Mouse (Mus musculus): ENCODE results near the gene Ptpn18. TPM values are rescaled to one million over a fixed set of nuclear protein-coding genes. Genes with fewer than 3 reads are reported as not detected.
"Not testable (repeated sequence)": the region's sequence is repeated elsewhere in the genome, so short reads cannot be mapped to it uniquely, and the experiment has no call there.

The Ptpn18 gene
- polyA plus RNA-seq, 1 experiment from 2014 or later: 4.0 TPM

- H3K27me3 ChIP-seq (ENCODE audit: control insufficient read depth, insufficient read depth, low read length): no peaks in the 10 kb centered on the region
- peak overlapping the region; percentile 89 for H3K27ac ChIP-seq (replicated peaks; ENCODE audit: low read depth, low read length)
- H3K9me3 ChIP-seq (ENCODE audit: control insufficient read depth, low read length): peaks cover 15% of the 10 kb centered on the region
- 0 out of 2 replicates have a peak, but pooled peaks cover 2% of the 10 kb centered on the region for H3K36me3 ChIP-seq (ENCODE audit: control insufficient read depth, insufficient read depth, low read length)
- peaks cover 13% of the 10 kb centered on the region for H3K4me1 ChIP-seq (ENCODE audit: control insufficient read depth, insufficient read depth, low read length)
- peak overlapping the region; percentile 75 for H3K4me2 ChIP-seq (ENCODE audit: low read length)
- peak; percentile 95 for DNase-seq
- peak overlapping the region; percentile 66 for H3K9ac ChIP-seq (replicated peaks; ENCODE audit: low read length)
- ATAC-seq (ENCODE audit: low FRiP score, low TSS enrichment): peak; percentile 44
- peak overlapping the region; percentile 54 for H3K4me3 ChIP-seq (replicated peaks; ENCODE audit: low read depth, low read length)
- under 1% methylated on average over 30 of the region's 30 CpGs for WGBS
These were observed 24.9 kb upstream of the Ptpn18 start for GRCm38 (mm10) chr1:34434660-34435160.

DNA sequence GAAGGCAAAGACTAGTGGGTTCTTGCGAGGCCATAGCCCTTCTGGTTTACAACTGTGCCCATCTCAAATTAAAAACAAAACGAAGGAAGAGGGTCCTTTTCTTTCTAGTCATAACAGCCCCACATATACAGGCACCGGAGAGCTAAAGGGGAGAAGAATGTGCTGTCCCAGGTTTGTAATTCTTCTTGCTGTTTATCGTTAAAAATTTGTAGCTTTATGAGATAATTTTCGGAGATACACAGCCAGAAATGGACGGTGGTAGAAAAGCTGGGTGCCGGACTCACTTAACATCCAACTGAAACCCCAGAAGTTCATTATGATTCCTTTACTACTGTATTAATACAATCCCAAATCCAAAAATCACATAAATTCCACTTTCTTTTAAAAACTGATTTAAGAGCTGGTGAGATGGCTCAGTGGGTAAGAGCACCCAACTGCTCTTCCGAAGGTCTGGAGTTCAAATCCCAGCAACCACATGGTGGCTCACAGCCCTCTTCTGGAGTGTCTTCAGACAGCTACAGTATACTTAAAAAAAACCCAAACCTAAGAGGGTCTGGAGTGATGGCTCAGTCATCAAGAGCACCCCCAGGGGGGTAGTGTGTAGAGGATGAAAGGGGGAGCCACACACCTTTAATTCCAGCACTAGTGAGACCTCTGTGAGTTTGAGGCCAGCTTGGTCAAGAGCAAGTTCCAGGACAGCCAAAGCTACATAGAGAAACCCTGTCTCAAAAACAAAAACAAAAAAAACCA, 24.0 kb upstream of the Ptpn18 start:
- ATAC-seq (ENCODE audit: low FRiP score, low TSS enrichment): no peak
- peak; percentile 13 for DNase-seq
- WGBS: 30% methylated on average over 8 of the region's 8 CpGs

DNA sequence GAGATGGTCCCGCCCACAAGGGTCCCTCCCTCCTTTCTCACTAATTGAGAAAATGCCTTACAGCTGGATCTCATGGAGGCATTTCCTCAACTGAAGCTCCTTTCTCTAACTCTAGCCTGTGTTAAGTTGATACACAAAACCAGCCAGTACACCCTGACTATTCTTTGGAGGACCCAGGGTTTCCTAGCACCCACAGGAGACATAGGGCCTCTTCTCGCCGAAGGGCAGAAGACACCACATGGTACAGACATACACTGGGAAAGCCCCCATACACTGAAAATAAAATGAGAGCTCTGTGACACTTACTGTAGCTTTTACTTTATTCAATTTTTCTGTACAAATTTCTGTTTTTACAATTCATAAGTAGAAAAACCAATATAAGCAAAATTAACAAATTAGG, 23.2 kb upstream of the Ptpn18 start:
- WGBS: 89% methylated on average over 3 of the region's 3 CpGs
- 0 out of 2 replicates have a peak, but pooled peaks cover 2% of the 10 kb centered on the region for H3K36me3 ChIP-seq (ENCODE audit: control insufficient read depth, insufficient read depth, low read length)
- ATAC-seq (ENCODE audit: low FRiP score, low TSS enrichment): no peak

More for the DNA sequence above, 24.0 kb upstream of the Ptpn18 start:
- H3K4me2 ChIP-seq (ENCODE audit: low read length): peak overlapping the region; percentile 75
- peak overlapping the region; percentile 66 for H3K9ac ChIP-seq (replicated peaks; ENCODE audit: low read length)
- peaks cover 17% of the 10 kb centered on the region for H3K4me1 ChIP-seq (ENCODE audit: control insufficient read depth, insufficient read depth, low read length)
- H3K27me3 ChIP-seq (ENCODE audit: control insufficient read depth, insufficient read depth, low read length): no peaks in the 10 kb centered on the region
- peak overlapping the region; percentile 54 for H3K4me3 ChIP-seq (replicated peaks; ENCODE audit: low read depth, low read length)
- peak overlapping the region; percentile 89 for H3K27ac ChIP-seq (replicated peaks; ENCODE audit: low read depth, low read length)
- 0 out of 2 replicates have a peak, but pooled peaks cover 2% of the 10 kb centered on the region for H3K36me3 ChIP-seq (ENCODE audit: control insufficient read depth, insufficient read depth, low read length)
- peaks cover 9% of the 10 kb centered on the region for H3K9me3 ChIP-seq (ENCODE audit: control insufficient read depth, low read length)

DNA sequence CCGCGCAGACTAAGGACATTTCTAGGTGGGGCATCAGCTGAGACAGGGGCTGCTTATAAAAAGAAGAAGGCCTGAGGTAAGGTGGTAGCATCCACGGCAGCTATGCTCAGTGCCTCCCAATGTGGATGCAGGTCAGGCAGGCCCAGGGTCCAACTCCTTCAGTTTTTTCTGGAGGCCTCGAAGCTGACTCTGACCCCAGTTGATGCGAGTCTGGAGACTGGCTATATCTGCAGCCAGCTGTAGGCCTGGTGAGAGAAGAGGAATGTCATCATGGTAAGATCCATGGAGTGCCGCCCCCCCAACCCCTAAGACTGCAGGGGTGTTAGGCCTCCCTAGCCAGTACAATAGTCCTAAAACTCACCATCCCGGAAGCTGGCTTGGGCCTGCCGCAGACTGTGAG, 22.2 kb upstream of the Ptpn18 start:
- H3K4me2 ChIP-seq (ENCODE audit: low read length); H3K9ac ChIP-seq (replicated peaks; ENCODE audit: low read length); ATAC-seq (ENCODE audit: low FRiP score, low TSS enrichment); DNase-seq; H3K9me3 ChIP-seq (ENCODE audit: control insufficient read depth, low read length); H3K27ac ChIP-seq (replicated peaks; ENCODE audit: low read depth, low read length); H3K36me3 ChIP-seq (ENCODE audit: control insufficient read depth, insufficient read depth, low read length); H3K27me3 ChIP-seq (ENCODE audit: control insufficient read depth, insufficient read depth, low read length); H3K4me3 ChIP-seq (replicated peaks; ENCODE audit: low read depth, low read length): not testable (repeated sequence)
- peaks cover 16% of the 10 kb centered on the region for H3K4me1 ChIP-seq (ENCODE audit: control insufficient read depth, insufficient read depth, low read length)
- 95% methylated on average over 8 of the region's 8 CpGs for WGBS

More for the DNA sequence above, 23.2 kb upstream of the Ptpn18 start:
- H3K4me1 ChIP-seq (ENCODE audit: control insufficient read depth, insufficient read depth, low read length): peaks cover 20% of the 10 kb centered on the region
- no peaks in the 10 kb centered on the region for H3K27me3 ChIP-seq (ENCODE audit: control insufficient read depth, insufficient read depth, low read length)
- H3K27ac ChIP-seq (replicated peaks; ENCODE audit: low read depth, low read length): no peak overlapping the region
- H3K4me3 ChIP-seq (replicated peaks; ENCODE audit: low read depth, low read length): no peak overlapping the region
- H3K4me2 ChIP-seq (ENCODE audit: low read length): no peak overlapping the region
- DNase-seq: no peak
- H3K9me3 ChIP-seq (ENCODE audit: control insufficient read depth, low read length): peaks cover 2% of the 10 kb centered on the region
- no peak overlapping the region for H3K9ac ChIP-seq (replicated peaks; ENCODE audit: low read length)

DNA sequence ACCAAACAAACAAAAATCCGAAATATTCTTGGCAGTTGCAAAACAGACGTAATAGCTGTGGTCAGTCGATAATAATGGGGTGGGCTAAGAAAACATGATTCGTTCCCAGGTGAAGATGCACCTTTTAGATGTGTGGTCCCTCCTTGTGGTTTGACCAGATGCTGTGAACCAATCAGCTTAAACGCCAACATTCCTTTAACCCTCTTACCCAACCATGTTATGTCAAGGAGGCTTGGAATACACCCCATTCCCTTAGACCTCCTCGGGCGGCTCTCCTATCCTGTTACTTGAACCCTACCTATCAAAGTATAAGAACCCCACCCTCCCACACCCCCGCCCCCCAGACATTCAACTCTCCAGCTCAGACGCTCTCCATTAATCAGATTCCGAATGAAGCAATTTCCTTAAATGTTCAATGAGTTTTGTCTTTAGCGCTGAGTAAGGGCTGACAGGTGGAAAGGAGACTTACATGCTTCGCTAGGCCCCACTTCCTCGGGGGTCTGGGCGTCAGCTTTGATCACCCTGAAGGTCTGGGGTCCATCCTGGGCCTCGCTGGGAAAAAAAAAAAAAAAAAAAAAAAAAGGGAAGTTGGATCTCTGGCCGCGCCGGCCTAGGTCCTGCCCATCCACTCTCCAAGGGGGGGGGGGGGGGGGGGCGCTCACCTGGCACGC, 21.0 kb upstream of the Ptpn18 start:
- 38% methylated on average over 18 of the region's 20 CpGs for WGBS
- H3K27me3 ChIP-seq (ENCODE audit: control insufficient read depth, insufficient read depth, low read length): no peaks in the 10 kb centered on the region
- H3K9me3 ChIP-seq (ENCODE audit: control insufficient read depth, low read length): no peaks in the 10 kb centered on the region
- no peak overlapping the region for H3K27ac ChIP-seq (replicated peaks; ENCODE audit: low read depth, low read length)
- H3K4me3 ChIP-seq (replicated peaks; ENCODE audit: low read depth, low read length): peak overlapping the region; percentile 78
- peaks cover 12% of the 10 kb centered on the region for H3K36me3 ChIP-seq (ENCODE audit: control insufficient read depth, insufficient read depth, low read length)
- peak overlapping the region; percentile 44; the same call in 1 of the 2 replicates for H3K9ac ChIP-seq (replicated peaks; ENCODE audit: low read length)
- no peak for DNase-seq
- H3K4me1 ChIP-seq (ENCODE audit: control insufficient read depth, insufficient read depth, low read length): peaks cover 13% of the 10 kb centered on the region
- no peak for ATAC-seq (ENCODE audit: low FRiP score, low TSS enrichment)
- peak overlapping the region; percentile 67 for H3K4me2 ChIP-seq (ENCODE audit: low read length)

GRCm38 (mm10) chr1:34439215-34439960, 20.2 kb upstream of the Ptpn18 start, which contains the start of the genes Ccdc115 and Imp4:
TSS of gene Ccdc115 (minus strand) at chr1:34439672.
TSS of gene Imp4 (plus strand) at chr1:34439851.
- peak; percentile 96 for ATAC-seq (ENCODE audit: low FRiP score, low TSS enrichment)
- H3K4me3 ChIP-seq (replicated peaks; ENCODE audit: low read depth, low read length): peak within 1 kb of the TSS; percentile 78
- H3K9me3 ChIP-seq (ENCODE audit: control insufficient read depth, low read length): no peaks in the 10 kb centered on the region
- H3K4me1 ChIP-seq (ENCODE audit: control insufficient read depth, insufficient read depth, low read length): peaks cover 13% of the 10 kb centered on the region; the same call in 1 of the 2 replicates
- H3K36me3 ChIP-seq (ENCODE audit: control insufficient read depth, insufficient read depth, low read length): peaks cover 20% of the 10 kb centered on the region
- peak within 1 kb of the TSS; percentile 58 for H3K9ac ChIP-seq (replicated peaks; ENCODE audit: low read length)
- DNase-seq: peak; percentile 100
- peak within 1 kb of the TSS; percentile 75 for H3K4me2 ChIP-seq (ENCODE audit: low read length)
- WGBS: under 1% methylated on average over 48 of the region's 48 CpGs
- no peaks in the 10 kb centered on the region for H3K27me3 ChIP-seq (ENCODE audit: control insufficient read depth, insufficient read depth, low read length)
- H3K27ac ChIP-seq (replicated peaks; ENCODE audit: low read depth, low read length): peak within 1 kb of the TSS; percentile 66

DNA sequence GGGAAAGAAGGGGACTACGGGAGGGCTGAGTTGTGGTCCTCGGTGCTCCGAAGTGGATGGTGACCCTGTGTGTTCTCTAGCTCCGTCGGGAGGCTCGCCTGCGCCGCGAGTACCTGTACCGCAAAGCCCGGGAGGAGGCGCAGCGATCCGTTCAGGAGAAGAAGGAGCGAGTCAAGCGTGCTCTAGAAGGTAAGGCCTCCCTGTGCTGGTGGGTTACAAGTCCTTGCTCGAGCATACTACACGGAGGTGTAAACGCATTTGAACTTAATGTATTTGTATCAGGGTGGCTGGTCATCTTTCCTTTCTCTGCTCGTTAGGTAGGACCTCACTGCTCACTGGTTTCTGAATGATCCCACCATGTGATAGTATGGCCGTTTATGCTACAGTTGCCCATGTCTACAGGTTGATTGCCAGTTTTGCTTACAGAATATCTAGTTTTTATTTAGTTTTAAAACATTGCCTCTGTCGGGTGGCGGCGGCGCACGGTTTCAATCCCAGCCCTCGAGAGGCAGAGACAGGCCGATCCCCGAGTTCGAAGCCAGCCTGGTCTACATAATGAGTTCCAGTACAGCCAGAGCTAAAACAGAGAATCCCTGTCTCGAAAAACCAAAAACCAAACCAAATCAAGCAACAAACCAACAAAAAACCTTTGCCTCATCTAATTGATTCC, 19.5 kb upstream of the Ptpn18 start:
- DNase-seq: no peak
- Histone ChIP-seq H3K27ac (replicated peaks; ENCODE audit: low read depth, low read length) (peak overlapping the region; percentile 66), H3K4me1 (ENCODE audit: control insufficient read depth, insufficient read depth, low read length) (peaks cover 13% of the 10 kb centered on the region; the same call in 1 of the 2 replicates), H3K36me3 (ENCODE audit: control insufficient read depth, insufficient read depth, low read length) (peaks cover 27% of the 10 kb centered on the region), H3K9ac (replicated peaks; ENCODE audit: low read length) (peak overlapping the region; percentile 58), H3K9me3 (ENCODE audit: control insufficient read depth, low read length) (no peaks in the 10 kb centered on the region), H3K4me3 (replicated peaks; ENCODE audit: low read depth, low read length) (peak overlapping the region; percentile 78), H3K4me2 (ENCODE audit: low read length) (peak overlapping the region; percentile 75), H3K27me3 (ENCODE audit: control insufficient read depth, insufficient read depth, low read length) (no peaks in the 10 kb centered on the region)
- ATAC-seq (ENCODE audit: low FRiP score, low TSS enrichment): peak; percentile 46
- WGBS: 9% methylated on average over 31 of the region's 31 CpGs

GRCm38 (mm10) chr1:34443124-34443523, 16.4 kb upstream of the Ptpn18 start:
- H3K27me3 ChIP-seq (ENCODE audit: control insufficient read depth, insufficient read depth, low read length): no peaks in the 10 kb centered on the region
- DNase-seq (no peak), ATAC-seq (ENCODE audit: low FRiP score, low TSS enrichment) (no peak)
- H3K27ac ChIP-seq (replicated peaks; ENCODE audit: low read depth, low read length): no peak overlapping the region
- H3K9ac ChIP-seq (replicated peaks; ENCODE audit: low read length): no peak overlapping the region
- H3K4me1 ChIP-seq (ENCODE audit: control insufficient read depth, insufficient read depth, low read length): peaks cover 11% of the 10 kb centered on the region; the same call in 1 of the 2 replicates
- H3K9me3 ChIP-seq (ENCODE audit: control insufficient read depth, low read length): no peaks in the 10 kb centered on the region
- no peak overlapping the region for H3K4me2 ChIP-seq (ENCODE audit: low read length)
- no peak overlapping the region for H3K4me3 ChIP-seq (replicated peaks; ENCODE audit: low read depth, low read length)
- 94% methylated on average over 6 of the region's 6 CpGs for whole genome bisulfite sequencing
- H3K36me3 ChIP-seq (ENCODE audit: control insufficient read depth, insufficient read depth, low read length): peaks cover 37% of the 10 kb centered on the region
